Mouse (Mus musculus) ES-Bruce4 (cell line): ENCODE measurements around the gene Rbm43.

Source experiments
- CTCF ChIP-seq: IDR thresholded peaks from one replicate; pipeline ENCODE4 v1.8.1; 2011; ENCODE audit warnings: low read depth, low read length
- POLR2A ChIP-seq: IDR thresholded peaks from one replicate; pipeline ENCODE4 v1.8.1; 2011; ENCODE audit warnings: low read length; ENCODE audit not compliant: insufficient read depth

GRCm38 (mm10) chr2:51982288-51982687, 47.3 kb upstream of the Rbm43 start:
- TF ChIP-seq POLR2A = no peak
- no peak for TF ChIP-seq CTCF
